Mouse (Mus musculus) frontal cortex, postnatal 10 days (tissue): ENCODE measurements around the gene Rnf157.

Source experiments
- DNase-seq, 2 experiments: peaks; one replicate each; pipeline ENCODE4 v3.0.0; 2022; ENCODE audit warnings: low spot score in 2 of 2, mixed read lengths in 1 of 2

Rnf157 gene

GRCm38 (mm10) chr11:116298621-116299020 lies 114.2 kb downstream of the Rnf157 start:
- no peak for DNase-seq

- no peak for DNase-seq
Observed at GRCm38 (mm10) chr11:116298221-116298620, 114.6 kb downstream of the Rnf157 start.

DNA sequence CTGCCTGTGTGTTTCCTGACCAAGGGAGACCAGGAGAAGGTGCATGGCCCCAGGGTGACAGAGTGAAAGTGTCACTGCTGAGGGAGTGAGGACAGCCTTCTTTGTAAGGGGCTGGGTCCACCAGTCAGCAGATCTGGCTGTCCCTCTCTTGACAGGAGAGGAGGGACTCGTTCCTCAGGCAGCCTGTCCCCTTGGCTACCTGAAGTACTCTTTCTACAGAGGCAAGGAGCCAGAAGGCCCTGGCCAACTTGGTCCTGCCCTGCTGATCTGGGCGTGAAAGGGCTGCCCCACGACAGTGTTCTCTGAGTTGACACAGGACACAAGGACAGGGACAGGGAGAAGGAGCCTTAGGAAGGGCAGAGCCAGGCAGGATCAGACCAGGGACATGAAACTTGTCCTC lies 115.8 kb downstream of the Rnf157 start:
- DNase-seq: no peak

GRCm38 (mm10) chr11:116296191-116296734 lies 116.6 kb downstream of the Rnf157 start:
- DNase-seq: no peak

DNA sequence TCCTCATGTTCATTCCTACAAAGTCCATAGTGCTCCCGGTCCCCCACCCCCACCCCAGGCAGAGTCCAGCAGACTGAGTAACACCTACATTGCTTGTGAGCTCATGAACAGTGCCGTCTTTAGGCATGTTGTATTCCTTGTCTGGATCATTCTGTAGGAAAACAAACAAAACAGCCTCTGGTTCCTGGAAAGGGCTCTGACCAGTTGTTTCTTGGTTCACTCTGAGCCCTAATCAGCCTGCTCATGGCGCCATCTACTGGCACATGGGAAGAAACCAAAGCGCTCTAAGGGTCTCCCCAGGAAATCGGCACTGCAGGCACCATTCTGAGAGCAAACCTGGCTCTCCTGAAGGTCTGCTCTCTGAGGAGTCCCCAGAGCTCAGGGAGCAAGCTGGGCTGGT lies 118.5 kb downstream of the Rnf157 start:
- DNase-seq: no peak

DNA sequence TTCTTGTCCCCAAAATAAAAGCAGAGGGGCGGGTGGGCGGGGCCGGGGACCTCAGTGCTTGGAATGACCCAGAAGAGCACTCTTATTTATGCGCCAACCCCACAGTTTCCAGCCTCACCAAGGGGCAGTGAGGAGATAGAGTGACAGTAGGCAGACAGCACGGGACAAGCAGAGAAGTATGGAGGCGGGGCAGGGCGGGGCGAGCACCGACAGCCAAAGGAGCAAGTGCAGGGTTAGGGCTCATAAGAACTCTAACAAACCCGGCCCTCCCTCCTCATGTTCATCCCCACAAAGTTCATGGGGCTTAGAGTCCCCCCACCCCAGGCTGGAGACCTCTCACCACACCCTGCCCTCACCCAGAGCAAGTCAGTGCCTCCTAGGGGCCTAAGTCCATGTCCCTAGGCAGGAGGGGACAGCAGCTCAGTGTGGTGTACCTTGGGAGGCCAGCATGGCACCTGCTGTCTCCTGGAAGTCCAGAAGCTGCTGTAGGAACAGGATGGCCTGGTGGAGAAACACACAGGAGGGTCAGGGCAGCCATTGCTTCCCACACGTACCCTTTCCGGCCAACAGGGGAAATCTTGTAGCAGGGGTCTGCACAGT lies 119.2 kb downstream of the Rnf157 start:
- DNase-seq: no peak

GRCm38 (mm10) chr11:116292401-116292800 lies 120.4 kb downstream of the Rnf157 start:
- no peak for DNase-seq

DNA sequence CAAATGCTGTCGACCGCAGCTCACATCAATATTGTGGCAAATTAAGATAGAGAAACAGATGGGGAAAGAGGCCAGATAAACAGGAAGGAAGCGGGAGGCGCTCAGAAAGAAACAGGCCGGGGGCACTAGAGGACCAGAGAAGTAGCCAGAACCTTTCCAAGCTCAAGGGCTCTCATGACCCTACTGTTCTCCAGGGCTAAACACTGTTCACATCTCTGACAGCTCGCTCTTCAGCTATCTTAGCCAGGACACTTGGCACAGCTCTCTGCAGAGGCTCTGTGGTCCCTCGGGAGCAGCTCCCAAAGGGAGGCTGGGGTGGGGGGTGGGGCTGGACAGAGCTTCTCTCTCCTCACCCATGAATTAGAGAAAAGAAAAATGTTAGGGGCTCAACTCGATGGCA lies 122.3 kb downstream of the Rnf157 start:
- no peak for DNase-seq

GRCm38 (mm10) chr11:116287351-116287750 lies 125.5 kb downstream of the Rnf157 start:
- DNase-seq: no peak
